11 mouse cellular contexts compared by ENCODE assay signal in genomic region chr2:91462681-91463080, GRCm38 (mm10). TPM values are rescaled to one million over a fixed set of nuclear protein-coding genes. Genes with fewer than 3 reads are reported as not detected.
DNase-seq lines count a peak whose midpoint lies in the region; ATAC-seq and TF ChIP-seq lines count a peak whose summit lies in the region.
"Had no signal": no experiment of that assay in that cellular context is flagged by ENCODE, and none has a peak within 500 bp of the region (broad histone marks: within the 10 kb centered on the region; RNA-seq: fewer than 3 reads in every experiment).

No protein-coding gene starts in this region.

- H3K4me2 ChIP-seq in heart, embryonic 13.5 days = peak overlapping the region; percentile 54
- H3K4me2 ChIP-seq in midbrain, embryonic 12.5 days (replicated peaks) = peak overlapping the region; percentile 38

- H3K4me1 ChIP-seq in heart, embryonic 13.5 days = peaks cover 54% of the 10 kb centered on the region
- peaks cover 64% of the 10 kb centered on the region for H3K4me1 ChIP-seq in hindbrain, embryonic 10.5 days (replicated peaks)
- H3K4me1 ChIP-seq in midbrain, embryonic 12.5 days = peaks cover 54% of the 10 kb centered on the region

- peak overlapping the region; percentile 3; the same call in 1 of the 2 replicates for H3K4me3 ChIP-seq in heart, embryonic 13.5 days
- peak overlapping the region; percentile 36 for H3K4me3 ChIP-seq in hindbrain, embryonic 10.5 days
- peak overlapping the region; percentile 13; the same call in 1 of the 2 replicates for H3K4me3 ChIP-seq in midbrain, embryonic 12.5 days

- no peak for ATAC-seq in heart, embryonic 13.5 days (ENCODE audit: extremely low read depth, insufficient number of reproducible peaks, low FRiP score, low TSS enrichment)
- no peak for ATAC-seq in midbrain, embryonic 12.5 days (ENCODE audit: low FRiP score, low read depth)
- ATAC-seq in megakaryocyte-erythroid progenitor cell, adult 5-6 weeks (replicated peaks; ENCODE audit: low FRiP score, low TSS enrichment, poor library complexity, severe bottlenecking) = no peak

- peak overlapping the region; percentile 72 for H3K9ac ChIP-seq in heart, embryonic 13.5 days
- peak overlapping the region; percentile 43 for H3K9ac ChIP-seq in midbrain, embryonic 12.5 days (replicated peaks)
- H3K9ac ChIP-seq: liver, embryonic 14.5 days had no signal

- peaks cover 3% of the 10 kb centered on the region; the same call in 1 of the 2 replicates for H3K36me3 ChIP-seq in heart, embryonic 13.5 days
- H3K36me3 ChIP-seq in hindbrain, embryonic 10.5 days = peaks cover 11% of the 10 kb centered on the region; the same call in 1 of the 2 replicates
- H3K36me3 ChIP-seq in midbrain, embryonic 12.5 days = no peaks in the 10 kb centered on the region

- no peak for TF ChIP-seq POLR2A in brain, embryonic 14.5 days (IDR thresholded peaks at IDR 0.05; ENCODE audit: borderline replicate concordance, extremely low read depth, insufficient read depth, insufficient read length, poor library complexity, severe bottlenecking)

- no peak for DNase-seq in heart, postnatal 4 days
- DNase-seq in brain, embryonic 14.5 days (ENCODE audit: low read depth) = peak; percentile 66
- no peak for DNase-seq in hindbrain, embryonic 10.5 days (ENCODE audit: low spot score)
- DNase-seq in spleen, postnatal 14 days (ENCODE audit: low spot score in 2 of 2) = no peak
- no peak for DNase-seq in thymus, postnatal 36 days
- DNase-seq: cerebellum, postnatal 36 days; kidney, adult 2 months had no signal

- no peaks in the 10 kb centered on the region for H3K27me3 ChIP-seq in heart, embryonic 13.5 days (replicated peaks)
- H3K27me3 ChIP-seq in hindbrain, embryonic 10.5 days (ENCODE audit: insufficient read depth, poor library complexity, severe bottlenecking) = no peaks in the 10 kb centered on the region
- H3K27me3 ChIP-seq in midbrain, embryonic 12.5 days = 0 out of 2 replicates have a peak, but pooled peaks cover 9% of the 10 kb centered on the region

- WGBS in heart, embryonic 13.5 days = 22% methylated on average over 12 of the region's 12 CpGs
- 7% methylated on average over 12 of the region's 12 CpGs for WGBS in hindbrain, embryonic 10.5 days
- 16% methylated on average over 12 of the region's 12 CpGs for WGBS in midbrain, embryonic 12.5 days

- H3K9me3 ChIP-seq in heart, embryonic 13.5 days = 0 out of 2 replicates have a peak, but pooled peaks cover 3% of the 10 kb centered on the region
- H3K9me3 ChIP-seq in hindbrain, embryonic 10.5 days = no peaks in the 10 kb centered on the region
- H3K9me3 ChIP-seq in midbrain, embryonic 12.5 days = peaks cover 7% of the 10 kb centered on the region; the same call in 1 of the 2 replicates

- H3K27ac ChIP-seq in heart, embryonic 13.5 days (replicated peaks) = peak overlapping the region; percentile 78; the same call in 1 of the 2 replicates
- peak overlapping the region; percentile 86 for H3K27ac ChIP-seq in hindbrain, embryonic 10.5 days
- H3K27ac ChIP-seq in midbrain, embryonic 12.5 days (replicated peaks) = 0 out of 2 replicates have a peak overlapping the region, but pooled peaks have one; percentile 39
- H3K27ac ChIP-seq: liver, embryonic 14.5 days had no signal

- TF ChIP-seq CTCF in brain, embryonic 14.5 days (IDR thresholded peaks at IDR 0.05; ENCODE audit: borderline replicate concordance, extremely low read depth, insufficient read depth, insufficient read length) = no peak

RNA-seq across cellular contexts. Expression of gene Lrp4, which starts 5.4 kb away (rescaled TPM):
- 3.2 and 3.8 TPM in 2 replicates for polyA plus RNA-seq in heart, embryonic 13.5 days (2015; fragmentation: Nextera tagmentation; extraction: Ambion mirVana)
- 10 to 100 TPM; 12.9 to 13.2 TPM for total RNA-seq in heart, postnatal 4 days (2021)
- 9.0 and 12.4 TPM in 2 replicates for polyA plus RNA-seq in brain, embryonic 14.5 days (2012; rRNA removed)
- 6.4 and 7.6 TPM in 2 replicates for polyA plus RNA-seq in hindbrain, embryonic 10.5 days (2016; fragmentation: Nextera tagmentation; extraction: Ambion mirVana)
- polyA plus RNA-seq in midbrain, embryonic 12.5 days (2016; fragmentation: Nextera tagmentation; extraction: Ambion mirVana) = 8.5 and 9.8 TPM in 2 replicates
- total RNA-seq in megakaryocyte-erythroid progenitor cell, adult 5-6 weeks (2014; fragmentation: Nextera tagmentation) = not detected in 2 replicates
- 0.23 TPM in 1 of 2 replicates, not detected in the other for total RNA-seq in megakaryocyte-erythroid progenitor cell, adult 5-6 weeks (2017)

RNA-seq across cellular contexts. Expression of gene 1110051M20Rik, which starts 18.2 kb away (rescaled TPM):
- polyA plus RNA-seq in heart, embryonic 13.5 days (2015; fragmentation: Nextera tagmentation; extraction: Ambion mirVana) = 36.3 and 38.9 TPM in 2 replicates
- total RNA-seq in heart, postnatal 4 days (2021) = 10 to 100 TPM; 13.5 to 13.7 TPM
- 82.7 and 86.3 TPM in 2 replicates for polyA plus RNA-seq in brain, embryonic 14.5 days (2012; rRNA removed)
- polyA plus RNA-seq in hindbrain, embryonic 10.5 days (2016; fragmentation: Nextera tagmentation; extraction: Ambion mirVana) = 86.4 and 96.7 TPM in 2 replicates
- polyA plus RNA-seq in midbrain, embryonic 12.5 days (2016; fragmentation: Nextera tagmentation; extraction: Ambion mirVana) = 113 and 117 TPM in 2 replicates
- total RNA-seq in megakaryocyte-erythroid progenitor cell, adult 5-6 weeks (2014; fragmentation: Nextera tagmentation) = 11.1 and 12.1 TPM in 2 replicates
- 3.1 and 9.3 TPM in 2 replicates for total RNA-seq in megakaryocyte-erythroid progenitor cell, adult 5-6 weeks (2017)
